Mouse (Mus musculus): ENCODE results near the gene Trmu.
"Not testable (repeated sequence)": the region's sequence is repeated elsewhere in the genome, so short reads cannot be mapped to it uniquely, and the experiment has no call there.

Gene Trmu

DNA sequence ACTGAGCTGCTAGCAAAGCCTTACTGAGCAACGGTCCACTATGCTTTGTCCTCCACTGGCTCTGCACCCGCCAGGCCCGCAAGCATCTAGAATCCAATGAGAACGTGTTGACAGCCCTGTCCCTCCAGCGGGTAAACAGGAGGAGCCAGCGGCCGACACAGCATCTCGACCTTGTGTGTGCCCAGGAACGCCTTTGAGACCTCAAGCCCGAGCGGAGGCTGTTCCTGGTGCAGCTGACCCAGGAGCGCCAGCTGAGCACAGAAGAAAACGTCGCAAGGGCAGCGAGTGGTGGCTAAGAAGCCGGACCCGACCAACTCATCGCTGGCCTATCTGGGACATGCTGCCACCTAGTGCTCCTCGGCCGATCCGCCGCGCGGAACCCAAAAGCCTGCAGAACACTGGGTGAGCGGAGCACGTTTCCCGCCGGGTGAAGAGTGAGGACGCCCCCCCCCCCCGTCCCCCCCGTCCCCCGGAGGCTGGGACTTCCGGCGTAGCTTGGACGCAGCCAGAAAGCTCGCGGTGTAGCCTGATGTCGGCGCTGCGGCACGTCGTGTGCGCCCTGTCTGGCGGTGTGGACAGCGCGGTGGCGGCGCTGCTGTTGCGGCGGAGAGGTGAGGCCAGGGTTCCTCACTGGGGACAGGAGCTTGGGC, at the start of gene Trmu:
Gene Trmu, plus strand, starts transcription at position 465 of the 650 bp plus-strand sequence.
- peak; percentile 93 for DNase-seq

DNA sequence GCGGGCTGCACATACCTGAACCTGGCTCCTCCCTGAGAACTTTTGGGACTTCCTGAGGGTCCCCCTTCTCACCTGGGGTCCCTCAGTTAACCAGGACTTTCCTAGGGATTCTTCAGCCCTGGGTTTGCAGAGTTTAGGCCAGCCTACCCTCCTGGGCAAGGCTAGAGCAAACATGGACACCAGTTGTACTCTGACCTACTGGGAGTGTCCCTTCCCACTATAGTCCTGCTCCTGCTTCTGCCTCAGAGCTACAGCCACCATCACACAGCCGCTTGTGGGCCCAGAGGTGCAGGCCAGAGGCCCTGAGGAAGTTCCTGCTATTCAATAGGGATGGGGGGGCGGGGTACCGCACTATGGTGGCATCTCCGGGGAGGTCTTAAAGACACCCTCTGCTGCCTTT, 49.6 kb upstream of the Trmu start:
- DNase-seq = no peak

GRCm38 (mm10) chr15:85831954-85832590, 47.0 kb upstream of the Trmu start, which contains the start of gene Ttc38:
Gene Ttc38 (plus strand): TSS chr15:85832306.
- peak; percentile 84 for DNase-seq

DNA sequence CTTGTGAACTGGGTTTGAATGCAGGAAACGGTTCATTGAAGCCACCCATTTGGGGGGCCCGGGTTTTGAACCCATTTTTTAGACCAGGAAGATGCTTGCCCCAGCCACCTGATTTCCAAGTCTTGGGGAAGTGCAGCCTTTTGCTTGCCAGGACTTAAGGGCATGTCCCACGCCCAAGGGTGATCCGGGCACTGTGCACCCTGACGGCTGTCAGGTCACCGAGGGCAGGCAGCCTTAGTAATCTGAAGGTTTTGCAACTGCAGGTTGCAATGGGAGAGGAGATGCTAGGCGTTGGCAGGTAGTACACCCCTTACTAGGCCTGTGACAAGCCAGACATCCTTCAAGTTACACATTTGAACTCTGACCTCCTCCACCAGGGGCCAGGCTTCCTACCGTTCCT, 46.5 kb upstream of the Trmu start:
- no peak for DNase-seq

DNA sequence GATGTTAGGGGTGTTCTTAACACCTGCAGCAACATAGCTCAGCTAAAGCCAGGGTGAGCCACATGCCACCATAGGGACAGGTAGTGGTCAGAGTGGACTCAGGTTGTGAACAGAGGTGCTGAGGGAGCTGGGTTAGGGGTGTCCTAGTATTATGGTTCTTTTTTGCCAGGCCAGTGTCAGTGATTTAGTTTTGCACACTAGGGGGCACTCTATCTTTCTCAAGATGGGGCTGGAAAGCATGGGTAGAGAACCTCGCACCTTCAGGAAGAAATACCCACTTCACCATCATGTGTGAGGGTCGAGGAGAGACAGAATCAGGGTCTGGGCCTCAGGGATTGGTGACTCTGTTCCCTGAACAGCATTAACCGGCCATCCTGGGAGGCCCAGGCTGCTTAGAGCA, 43.8 kb upstream of the Trmu start:
- no peak for DNase-seq

- DNase-seq = no peak
These were observed 42.2 kb upstream of the Trmu start for GRCm38 (mm10) chr15:85836887-85837286.

DNA sequence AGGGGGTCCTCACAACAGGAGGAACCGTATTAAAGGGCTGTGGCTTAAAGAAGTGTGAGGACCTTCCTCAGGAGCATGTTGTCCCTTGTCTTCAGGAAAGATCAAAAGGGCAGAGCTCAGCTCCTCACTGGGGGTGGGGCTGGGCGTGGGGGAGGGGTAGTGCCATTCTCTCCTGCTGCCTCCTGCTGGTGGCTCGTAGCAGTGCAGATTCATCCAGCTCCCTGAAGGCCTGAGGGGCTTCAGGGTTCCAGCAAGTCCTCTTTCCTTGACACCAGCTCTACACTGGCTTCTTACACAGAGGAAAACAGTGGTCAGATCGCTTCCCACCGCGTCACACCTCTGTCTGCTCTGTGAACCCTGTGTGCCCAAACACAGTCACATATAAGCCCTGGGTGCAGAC, 38.1 kb upstream of the Trmu start:
- peak; percentile 49 for DNase-seq

DNA sequence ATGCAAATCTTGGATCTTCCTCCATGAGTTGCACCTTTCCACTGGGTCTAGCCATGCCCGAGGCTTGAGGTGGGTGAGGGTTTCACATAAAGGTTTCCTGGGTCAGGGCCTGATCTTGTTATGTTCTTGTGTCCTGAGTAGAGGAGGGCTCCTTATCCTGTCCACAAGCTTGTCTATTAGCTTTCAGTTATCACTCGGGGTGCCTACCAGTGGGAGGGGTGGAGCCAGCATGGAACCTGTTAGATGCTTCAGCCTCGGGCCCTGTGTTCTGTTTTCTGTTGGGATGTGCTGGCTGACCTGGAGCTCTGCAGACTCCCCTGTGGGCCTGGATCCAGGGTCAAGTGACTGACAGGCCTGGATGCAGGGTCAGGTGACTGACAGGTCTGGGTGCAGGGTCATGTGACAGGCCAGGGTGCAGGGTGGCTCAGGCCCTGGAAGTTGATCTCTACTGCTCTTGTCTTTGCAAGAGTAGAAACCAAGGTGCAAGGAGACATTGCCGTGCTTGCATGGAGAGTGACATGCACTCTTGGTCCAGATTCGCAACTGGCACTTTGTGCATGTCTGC, 37.2 kb upstream of the Trmu start:
- DNase-seq = no peak

- no peak for DNase-seq
These were observed 34.0 kb upstream of the Trmu start for GRCm38 (mm10) chr15:85845071-85845470.

DNA sequence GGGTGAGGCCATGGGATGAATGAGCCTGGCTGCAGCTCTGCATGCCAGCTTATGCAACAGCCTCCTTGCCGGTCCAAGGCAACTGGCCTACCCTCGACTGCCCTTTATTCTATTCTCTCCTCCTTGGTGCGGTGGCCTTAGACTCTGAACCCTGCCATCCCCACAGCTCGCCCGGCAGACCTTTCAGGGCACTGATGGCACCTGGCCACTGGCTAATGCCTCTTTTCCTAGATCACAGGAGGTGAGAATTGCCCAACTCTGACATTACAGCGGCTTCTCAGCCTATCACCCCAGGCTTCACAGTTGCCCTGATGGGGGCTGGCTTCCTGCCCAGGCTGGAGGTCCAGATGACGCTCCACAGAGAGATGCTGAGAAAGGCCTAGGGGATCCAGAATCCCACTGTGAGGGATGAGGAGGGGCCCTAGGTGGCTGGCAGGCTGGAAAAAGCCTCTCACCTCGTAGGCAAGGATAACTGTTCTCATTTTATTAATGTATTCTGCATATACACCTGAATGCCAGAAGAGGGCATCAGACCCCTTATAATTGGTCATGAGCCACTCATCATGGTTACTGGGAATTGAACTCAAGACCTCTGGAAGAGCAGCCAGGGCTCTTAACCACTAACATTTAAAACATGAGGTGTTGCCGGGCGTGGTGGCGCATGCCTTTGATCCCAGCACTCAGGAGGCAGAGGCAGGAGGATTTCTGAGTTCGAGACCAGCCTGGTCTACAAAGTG, 27.3 kb upstream of the Trmu start:
- DNase-seq = no peak

- no peak for DNase-seq
These were observed 20.1 kb upstream of the Trmu start for GRCm38 (mm10) chr15:85858980-85859489.

DNA sequence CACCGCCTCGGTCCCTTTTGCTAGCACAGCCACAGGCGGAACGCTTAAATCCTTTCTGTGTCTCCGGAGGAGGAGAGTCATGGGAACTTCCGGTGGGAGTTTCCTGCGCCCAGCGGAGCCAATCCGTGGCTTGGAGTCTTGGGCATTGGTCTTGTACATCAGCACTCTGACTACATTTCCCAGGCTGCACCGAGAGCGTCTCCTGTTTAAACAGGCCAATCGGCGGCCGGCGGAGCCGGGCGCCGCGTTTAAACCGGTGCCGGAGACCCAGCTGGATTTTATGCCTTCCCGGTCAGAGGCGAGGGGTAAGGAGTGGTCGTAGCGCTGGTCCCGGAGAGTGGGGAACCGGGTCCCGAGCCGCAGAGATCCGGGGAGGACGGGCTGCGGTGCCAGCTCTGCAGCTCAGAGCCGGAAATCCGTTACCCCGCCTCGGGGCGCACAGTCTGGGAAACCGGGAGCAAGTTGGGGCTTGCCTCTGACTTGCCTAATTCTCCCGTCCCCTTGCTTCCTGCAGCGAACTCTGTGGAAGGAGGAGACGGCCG, 19.6 kb upstream of the Trmu start, which contains the start of gene Gtse1:
Gene Gtse1, plus strand, starts transcription at position 256 of the 542 bp plus-strand sequence.
- DNase-seq = peak; percentile 94

GRCm38 (mm10) chr15:85865913-85866312, 13.2 kb upstream of the Trmu start:
- DNase-seq = not testable (repeated sequence)

- DNase-seq = peak; percentile 67
These were observed 11.4 kb upstream of the Trmu start for GRCm38 (mm10) chr15:85867696-85868095.

- no peak for DNase-seq
These were observed 1.8 kb upstream of the Trmu start for GRCm38 (mm10) chr15:85877336-85877735.

- no peak for DNase-seq
These were observed 385 bp downstream of the Trmu start for GRCm38 (mm10) chr15:85879498-85879895.

- no peak for DNase-seq
These were observed 6.5 kb downstream of the Trmu start for GRCm38 (mm10) chr15:85885606-85886005.

GRCm38 (mm10) chr15:85889235-85889634, 10.1 kb downstream of the Trmu start:
- no peak for DNase-seq

- DNase-seq = no peak
These were observed 12.9 kb downstream of the Trmu start for GRCm38 (mm10) chr15:85891971-85892370.

GRCm38 (mm10) chr15:85892498-85893118, 13.5 kb downstream of the Trmu start:
- no peak for DNase-seq

DNA sequence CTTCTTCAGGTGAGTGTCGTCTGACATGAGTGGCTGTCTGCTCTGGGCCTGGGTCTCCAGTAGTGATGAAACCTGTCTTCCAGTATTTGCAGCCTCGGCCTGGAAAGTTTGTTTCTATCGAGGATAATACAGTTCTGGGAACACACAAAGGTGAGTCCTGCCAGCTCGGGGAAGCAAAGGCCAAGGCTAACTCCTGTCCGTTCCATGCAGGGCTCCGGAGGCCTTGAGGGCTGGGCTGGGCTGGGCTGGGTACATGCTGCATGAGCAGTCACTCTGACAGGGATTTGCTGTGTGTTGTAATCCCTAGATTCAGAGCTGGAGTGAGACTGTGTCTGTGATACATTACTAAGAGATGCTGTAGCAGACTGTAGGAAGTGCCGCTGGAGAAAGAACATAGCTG, 14.8 kb downstream of the Trmu start:
- no peak for DNase-seq

DNA sequence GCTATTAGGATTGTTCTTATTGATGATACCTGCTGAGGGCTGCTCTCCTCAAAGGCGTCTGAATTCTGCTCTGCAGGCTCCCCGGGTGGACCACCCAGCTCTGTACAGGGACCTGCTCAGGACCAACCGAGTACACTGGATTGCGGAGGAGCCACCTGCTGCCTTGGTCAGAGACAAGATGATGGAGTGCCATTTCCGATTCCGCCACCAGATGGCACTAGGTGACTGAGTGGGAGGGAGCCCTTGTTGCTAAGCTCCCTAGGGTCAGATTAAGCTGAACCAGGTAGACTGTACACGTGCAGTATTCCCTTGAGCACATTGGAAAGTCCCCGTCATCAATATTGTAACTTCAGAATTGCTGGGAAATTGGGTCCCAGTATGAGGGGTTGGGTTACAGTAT, 17.2 kb downstream of the Trmu start:
- peak; percentile 78 for DNase-seq

DNA sequence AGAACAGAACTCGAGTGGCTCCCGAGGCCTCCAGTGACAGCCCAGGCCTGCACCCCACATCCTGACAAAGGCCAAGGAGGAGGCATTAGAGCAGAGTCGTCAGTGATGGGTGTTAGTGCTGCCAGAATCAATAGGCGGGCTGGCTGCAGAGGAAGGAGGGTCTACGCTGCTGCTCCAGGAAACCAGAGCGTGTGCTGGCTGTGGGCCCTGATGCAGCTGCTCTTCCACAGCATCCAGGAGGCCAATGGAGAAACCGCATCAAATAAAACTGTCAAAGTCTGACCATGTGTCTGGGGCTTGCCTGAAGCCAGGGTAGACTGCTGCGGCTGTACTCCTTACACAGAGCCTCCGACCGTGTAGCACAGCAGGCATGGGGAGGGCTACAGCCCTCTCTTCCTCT, 18.0 kb downstream of the Trmu start:
- DNase-seq = no peak
